Mouse (Mus musculus) v-Abl transformed pro-B cells (cell line): ENCODE measurements around the gene Ryk.

Experiments used
- in situ Hi-C, 2 experiments: fragments of 400-800 bp; cut with MboI; formaldehyde crosslinking; loops; one replicate each; pipeline ENCODE4 v1.15.1; 2025; ENCODE audit not compliant: unreplicated experiment in 2 of 2

The Ryk gene

GRCm38 (mm10) chr9:102834742-102835591, at the start of gene Ryk:
Gene Ryk (plus strand): TSS chr9:102834917.
- in situ Hi-C loops: no loop called here

DNA sequence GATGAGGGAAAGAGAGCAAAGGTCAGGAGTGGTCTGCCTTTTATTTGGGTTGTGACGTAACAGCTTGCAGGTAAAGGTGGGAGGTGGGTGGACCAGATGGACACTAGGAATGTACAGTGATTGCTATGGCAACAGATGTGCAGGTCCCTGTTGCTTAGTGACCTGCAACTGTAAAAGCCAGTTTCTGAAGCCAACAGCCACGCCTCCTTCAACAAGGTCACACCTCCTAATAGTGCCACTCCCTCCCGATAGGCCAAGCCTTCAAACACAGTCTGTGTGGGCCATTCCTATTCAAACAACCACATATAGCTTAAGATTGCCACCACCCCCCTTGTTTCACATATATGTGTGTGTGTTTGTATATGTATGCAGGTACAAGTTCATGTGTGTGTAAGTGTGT, 45.2 kb upstream of the Ryk start:
- in situ Hi-C loops: loop anchor here (5.0 to 25.0 kb wide), 4 partner anchors 85 to 1602 kb away; no protein-coding TSS in a partner anchor

GRCm38 (mm10) chr9:102791845-102792244, 42.9 kb upstream of the Ryk start:
- in situ Hi-C loops: loop anchor here in 1 of 2 experiments (25.0 kb wide), 1 partner anchor 1605 kb away; no protein-coding TSS in a partner anchor

DNA sequence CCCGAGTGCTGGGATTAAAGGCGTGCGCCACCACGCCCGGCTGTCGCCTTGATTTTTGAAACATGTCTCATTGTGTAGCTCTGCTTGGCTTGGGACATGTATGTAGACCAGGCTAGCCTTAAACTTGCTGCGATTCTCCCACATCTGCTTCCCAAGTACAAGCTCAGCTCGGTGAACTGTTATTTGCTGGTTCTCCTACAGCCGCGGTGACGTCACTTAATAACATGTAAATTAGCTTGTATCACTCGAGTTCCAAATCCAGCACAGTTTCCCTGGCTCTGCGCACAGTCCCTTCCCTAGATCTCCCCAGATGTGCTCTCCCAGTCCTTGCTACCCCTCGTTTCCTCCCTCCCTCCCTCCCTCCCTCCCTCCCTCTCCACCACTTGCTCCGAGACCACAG, 41.9 kb upstream of the Ryk start:
- in situ Hi-C loops: loop anchor here in 1 of 2 experiments (25.0 kb wide), 1 partner anchor 1606 kb away; no protein-coding TSS in a partner anchor

GRCm38 (mm10) chr9:102793286-102793809, 41.4 kb upstream of the Ryk start:
- in situ Hi-C loops: loop anchor here in 1 of 2 experiments (25.0 kb wide), 1 partner anchor 1606 kb away; no protein-coding TSS in a partner anchor

DNA sequence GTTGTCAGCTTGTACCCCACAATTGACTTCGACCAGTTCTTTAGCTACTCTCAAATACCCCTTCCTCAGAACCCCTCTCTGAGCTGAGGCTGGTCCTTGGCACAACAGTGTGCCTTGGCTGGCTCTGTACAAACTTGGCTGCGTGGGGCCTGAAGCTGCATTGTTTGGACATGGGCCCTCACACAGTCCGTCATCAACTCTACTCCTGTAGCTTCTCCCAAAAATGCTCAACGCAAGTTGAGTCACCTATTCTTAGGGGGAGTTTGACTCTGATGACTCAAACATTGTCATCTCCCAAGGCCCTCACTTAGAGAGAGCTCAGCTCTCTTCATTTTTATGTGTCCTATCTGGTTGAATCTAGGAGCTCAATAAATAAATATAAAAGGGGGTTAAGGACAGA, 36.3 kb upstream of the Ryk start:
- in situ Hi-C loops: loop anchor here in 1 of 2 experiments (25.0 kb wide), 1 partner anchor 1611 kb away; no protein-coding TSS in a partner anchor

DNA sequence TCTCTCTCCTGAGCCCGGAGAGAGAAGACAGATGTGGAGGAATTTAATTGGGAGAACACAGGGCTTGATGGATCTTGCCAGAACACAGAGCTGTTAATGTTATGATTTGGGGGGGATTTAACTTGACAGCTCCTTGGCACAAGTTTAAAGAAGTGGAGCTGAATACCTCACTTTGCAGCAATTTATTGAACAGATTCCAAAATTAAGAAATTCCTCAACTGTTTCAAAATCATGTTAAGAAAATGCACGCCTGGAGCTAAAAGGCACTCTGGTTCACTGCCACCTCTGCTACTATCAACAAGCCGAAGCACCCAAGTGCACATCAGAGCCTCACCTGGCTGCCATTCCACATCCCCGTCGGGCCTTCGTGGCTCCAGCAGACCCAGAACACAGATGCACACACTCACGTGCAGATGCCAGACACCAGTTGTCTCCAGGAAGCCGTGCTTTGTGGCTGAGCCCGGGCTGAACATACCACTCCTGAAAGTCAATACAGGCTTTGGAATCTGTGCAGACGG, 28.6 kb upstream of the Ryk start:
- in situ Hi-C loops: no loop called here

DNA sequence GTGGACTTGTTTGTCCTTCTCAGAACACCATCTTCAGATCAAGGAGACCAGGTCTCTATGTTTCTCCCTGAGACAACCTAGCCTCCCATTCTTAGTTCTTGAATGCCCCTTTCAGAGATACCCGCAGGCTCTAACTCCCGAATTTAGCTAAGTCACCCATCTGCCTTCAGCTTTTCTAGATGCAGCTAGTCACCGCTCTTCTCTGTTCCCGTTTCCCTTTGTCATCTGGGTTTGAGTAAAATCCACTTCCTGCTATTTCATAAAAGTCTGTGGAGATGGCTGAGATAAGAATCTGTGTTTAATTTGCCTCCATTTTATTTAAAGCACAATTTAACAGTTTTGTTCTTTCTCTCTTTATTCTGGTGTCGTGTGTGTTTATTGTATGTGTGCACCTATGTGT, 23.5 kb upstream of the Ryk start:
- in situ Hi-C loops: no loop called here

- in situ Hi-C loops: no loop called here
These were observed 16.5 kb upstream of the Ryk start for GRCm38 (mm10) chr9:102818228-102818627.

- in situ Hi-C loops: no loop called here
These were observed 6.1 kb upstream of the Ryk start for GRCm38 (mm10) chr9:102828604-102829003.

DNA sequence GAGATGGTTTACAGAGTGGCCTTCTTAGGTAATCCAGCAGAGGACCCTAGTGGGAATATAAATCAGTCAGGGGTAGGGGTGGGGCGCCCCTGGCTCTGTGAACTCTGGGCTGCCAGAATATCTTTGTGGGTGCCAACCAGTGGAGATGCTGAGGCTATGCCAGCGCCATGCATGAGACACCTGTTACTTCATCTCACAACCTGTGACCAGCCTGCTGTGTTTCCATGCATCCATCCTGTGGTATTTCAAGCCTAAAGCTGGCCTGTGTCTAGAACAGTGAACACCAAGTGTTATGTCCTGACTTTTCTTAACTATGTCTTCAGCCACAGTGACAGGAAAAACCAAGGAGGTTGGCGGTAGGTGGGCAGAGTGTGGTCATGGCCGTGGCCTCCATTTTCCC, 3.2 kb upstream of the Ryk start:
- in situ Hi-C loops: no loop called here

- in situ Hi-C loops: no loop called here
These were observed 339 bp upstream of the Ryk start for GRCm38 (mm10) chr9:102834414-102834741.

DNA sequence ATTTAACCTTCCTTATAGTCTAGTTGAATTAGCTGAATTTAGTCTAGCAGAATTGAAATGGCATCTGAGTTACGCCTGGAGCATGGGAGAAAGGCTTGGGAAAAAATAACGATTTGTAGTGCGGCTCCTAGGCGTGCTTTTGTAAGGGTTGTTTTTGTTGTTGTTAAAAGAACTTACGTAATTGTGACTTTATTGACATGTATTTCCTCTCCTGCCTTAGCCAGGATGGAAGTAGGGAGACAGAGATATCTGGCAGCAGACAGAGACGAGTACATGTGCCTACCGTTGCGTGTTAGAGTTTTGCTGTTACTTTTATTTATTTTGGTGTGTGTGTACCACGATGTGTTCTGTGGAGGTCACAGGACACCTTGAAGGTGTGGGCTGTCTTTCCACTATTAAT, 1.6 kb downstream of the Ryk start:
- in situ Hi-C loops: no loop called here

DNA sequence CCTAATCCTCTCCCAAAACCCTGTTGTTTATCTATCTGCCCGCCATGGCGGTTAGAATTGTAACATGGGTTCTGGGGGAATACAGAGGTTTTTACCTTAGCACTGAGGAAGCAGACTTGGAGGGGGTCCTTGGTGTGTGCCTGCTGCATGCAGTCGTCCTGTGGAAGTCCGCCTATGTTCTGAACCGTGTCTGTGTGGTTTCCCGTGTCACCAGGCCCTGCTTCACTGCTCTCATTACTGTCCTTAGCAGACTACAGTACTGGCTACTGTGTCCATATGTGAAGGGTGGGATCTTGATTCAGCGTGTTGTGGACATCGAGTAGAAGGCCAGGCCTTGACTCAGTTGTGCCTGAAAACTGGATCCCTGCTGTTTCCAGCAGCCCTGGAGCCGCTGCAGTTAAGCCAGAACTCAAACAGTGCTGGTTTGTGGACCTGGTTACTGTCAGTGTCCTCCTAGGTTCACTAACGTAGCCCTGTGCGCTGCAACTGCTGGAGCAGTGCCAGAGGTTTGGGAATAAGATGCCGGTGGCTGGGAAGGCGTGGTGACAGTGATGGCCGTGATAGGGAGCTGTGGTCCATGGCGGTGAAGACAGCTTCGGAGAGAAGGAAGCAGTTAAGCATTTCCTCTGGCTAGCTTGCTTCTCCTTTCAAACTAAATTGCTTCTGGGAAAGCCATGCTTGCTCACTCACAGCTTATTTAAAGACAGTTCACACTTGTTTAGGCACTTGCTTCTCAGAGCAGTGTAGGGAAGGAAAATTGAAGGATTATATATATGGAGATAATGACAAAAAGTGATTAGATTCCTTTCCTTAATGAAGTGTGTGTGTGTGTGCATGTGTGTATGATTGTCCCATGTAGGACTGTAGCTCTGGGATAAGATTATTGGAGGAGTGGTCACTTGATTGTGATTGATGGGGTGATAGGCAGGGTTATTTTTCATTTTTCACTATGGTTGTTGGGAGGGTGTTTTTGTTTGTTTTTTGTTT, 6.4 kb downstream of the Ryk start:
- in situ Hi-C loops: no loop called here

DNA sequence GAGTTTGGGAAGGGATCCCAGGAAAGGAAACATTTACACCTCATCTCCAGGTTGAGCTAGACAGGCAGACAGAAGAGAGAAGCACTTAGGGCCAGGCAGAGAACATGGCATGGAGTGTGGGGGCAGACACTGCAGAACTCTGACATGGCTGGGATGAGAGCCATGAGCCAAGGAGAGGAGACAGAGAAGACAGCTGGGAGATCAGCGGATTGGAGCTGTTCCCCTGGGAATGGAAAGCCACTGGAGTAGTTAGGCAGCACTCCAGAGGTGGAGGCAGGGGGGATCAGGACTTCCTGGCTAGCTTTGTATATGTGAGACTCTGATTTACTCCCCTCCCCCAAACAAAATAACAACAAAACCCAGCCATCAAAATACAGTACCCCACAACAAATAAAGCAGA, 7.1 kb downstream of the Ryk start:
- in situ Hi-C loops: no loop called here

DNA sequence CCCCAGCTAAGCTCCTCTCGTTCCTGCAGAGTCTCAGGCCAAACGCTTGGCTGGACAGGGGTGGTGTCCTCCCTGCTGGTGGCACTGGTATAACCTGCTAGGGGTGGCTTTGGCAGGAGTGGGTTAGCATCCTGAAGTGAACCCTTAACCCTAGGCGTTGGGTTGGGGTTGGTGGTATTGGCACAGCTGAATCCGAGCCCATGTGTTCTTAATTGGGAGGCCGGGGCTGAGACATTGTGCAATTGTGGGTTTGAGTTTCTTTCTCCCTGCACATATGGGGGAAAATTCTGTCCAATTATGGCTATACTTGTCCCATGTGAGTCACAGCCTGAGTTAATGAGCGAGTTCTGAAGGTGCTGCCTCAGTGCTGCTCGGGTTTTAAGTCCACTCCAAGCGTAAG, 7.8 kb downstream of the Ryk start:
- in situ Hi-C loops: no loop called here

GRCm38 (mm10) chr9:102843577-102843976, 8.9 kb downstream of the Ryk start:
- in situ Hi-C loops: no loop called here

DNA sequence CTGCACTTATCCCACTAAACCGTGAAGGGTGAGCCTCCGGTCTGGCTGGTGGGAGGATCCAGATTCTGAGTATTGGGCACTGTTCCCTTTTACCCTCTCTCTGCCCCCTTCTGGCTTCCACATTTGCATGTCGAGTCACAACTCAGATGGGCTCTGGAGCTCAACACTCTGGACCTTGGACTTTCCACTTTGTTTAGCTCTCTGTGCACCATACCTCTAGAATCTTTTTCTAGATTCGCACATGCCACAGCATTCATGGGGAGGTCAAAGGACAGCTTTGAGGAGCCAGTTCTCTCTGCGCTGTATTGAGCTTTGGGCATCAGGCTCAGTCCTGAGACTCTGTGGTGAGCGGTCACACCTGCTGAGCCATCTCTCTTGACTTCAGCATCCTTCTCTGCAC, 11.1 kb downstream of the Ryk start:
- in situ Hi-C loops: no loop called here

DNA sequence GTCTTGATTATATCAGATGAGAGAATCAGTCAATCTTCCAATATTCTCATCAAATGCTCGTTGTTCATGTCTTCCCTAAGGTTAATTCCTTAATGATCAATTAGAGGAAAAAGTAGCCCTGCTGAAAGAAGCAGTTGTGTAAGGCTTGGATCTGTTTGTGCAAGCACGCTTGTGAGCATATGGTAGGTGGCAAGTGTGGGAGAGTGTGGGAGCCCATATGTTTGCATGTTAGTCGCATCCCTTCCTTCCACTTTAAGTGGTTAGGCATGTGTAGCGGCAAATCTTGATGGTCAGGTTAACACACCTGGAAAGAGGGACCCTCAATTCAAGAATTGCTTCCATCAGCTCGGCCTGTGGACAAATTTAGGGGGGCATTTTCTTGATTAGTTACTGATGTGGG, 11.6 kb downstream of the Ryk start:
- in situ Hi-C loops: no loop called here

GRCm38 (mm10) chr9:102852076-102853022, 17.6 kb downstream of the Ryk start:
- in situ Hi-C loops: no loop called here
